ENCODE assay signal across 7 mouse cellular contexts in the genomic region with DNA sequence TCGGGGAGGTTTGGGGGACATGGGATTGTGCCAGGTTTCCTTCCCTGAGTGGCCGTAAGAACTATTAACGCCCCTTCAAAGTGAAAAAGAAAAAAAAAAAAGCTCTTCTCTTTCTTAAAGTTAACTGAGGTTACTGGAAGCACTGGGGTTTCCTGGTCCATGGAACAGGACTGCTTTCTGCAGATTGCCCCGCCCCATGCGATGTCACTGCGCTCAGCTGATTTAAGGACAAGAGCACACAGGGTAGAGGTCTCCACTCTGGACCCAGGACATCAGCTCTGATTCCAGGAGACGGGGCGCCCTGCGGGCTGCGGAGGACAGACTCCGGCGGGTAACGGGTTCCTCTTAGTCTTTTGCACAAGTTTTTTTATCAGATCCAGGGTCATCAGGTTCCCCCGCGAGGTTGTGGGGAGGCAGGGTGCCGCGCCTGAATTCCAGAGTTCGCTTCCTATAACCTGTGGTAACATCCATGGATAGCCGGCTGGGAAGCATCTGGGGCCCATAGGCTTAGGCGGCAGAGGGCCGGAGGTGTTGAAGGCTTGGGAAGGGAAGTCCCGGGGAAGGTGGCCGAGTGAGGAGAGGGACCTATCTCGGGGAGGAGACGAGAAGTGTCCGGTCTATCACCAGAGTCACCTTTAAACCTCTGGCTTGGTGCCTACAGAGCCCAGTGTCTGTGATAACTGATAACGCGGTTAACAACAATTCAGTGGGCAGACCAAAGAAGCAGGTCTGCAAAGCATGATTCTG. TPM values are rescaled to one million over a fixed set of nuclear protein-coding genes. Genes with fewer than 3 reads are reported as not detected.
DNase-seq lines count a peak whose midpoint lies in the region; ATAC-seq lines count a peak whose summit lies in the region.

No protein-coding gene starts in this region.

- no peak overlapping the region for H3K9ac ChIP-seq in embryonic facial prominence, embryonic 13.5 days

- intact Hi-C loops in heart, postnatal 14 days (cut with DNase I): no loop called here

- peak overlapping the region; percentile 27 for H3K4me2 ChIP-seq in embryonic facial prominence, embryonic 13.5 days

- H3K27ac ChIP-seq in embryonic facial prominence, embryonic 13.5 days: no peak overlapping the region

- peak overlapping the region; percentile 12; the same call in 1 of the 2 replicates for H3K4me3 ChIP-seq in embryonic facial prominence, embryonic 13.5 days

- H3K36me3 ChIP-seq in embryonic facial prominence, embryonic 13.5 days: no peaks in the 10 kb centered on the region

- peak; percentile 54 for DNase-seq in ZHBTc4 (ENCODE audit: low read depth, low spot score)
- peak; percentile 77 to 82 for DNase-seq in heart, postnatal 14 days
- peak; percentile 76 to 84 for DNase-seq in kidney, postnatal 4 days
- DNase-seq in thymus, postnatal 14 days: peak; percentile 67
- no peak for DNase-seq in layer of hippocampus, postnatal 25 days (ENCODE audit: extremely low spot score in 1 of 2, low spot score in 1 of 2)

- H3K9me3 ChIP-seq in embryonic facial prominence, embryonic 13.5 days: no peaks in the 10 kb centered on the region

- WGBS in embryonic facial prominence, embryonic 13.5 days: 8% methylated on average over 28 of the region's 28 CpGs

- H3K27me3 ChIP-seq in embryonic facial prominence, embryonic 13.5 days: peaks cover 67% of the 10 kb centered on the region

- ATAC-seq in embryonic facial prominence, embryonic 13.5 days (ENCODE audit: insufficient number of reproducible peaks, insufficient read depth, low FRiP score, low TSS enrichment, low read depth): no peak
- peak; percentile 64 for ATAC-seq in megakaryocyte-erythroid progenitor cell, adult 5-6 weeks (replicated peaks; ENCODE audit: low FRiP score, low TSS enrichment, poor library complexity, severe bottlenecking)

- H3K4me1 ChIP-seq in embryonic facial prominence, embryonic 13.5 days: peaks cover 10% of the 10 kb centered on the region

RNA-seq across cellular contexts. Expression of a gene that starts 0.9 kb away (rescaled TPM):
- 0.94 and 1.8 TPM in 2 replicates for polyA plus RNA-seq in embryonic facial prominence, embryonic 13.5 days (2015; fragmentation: Nextera tagmentation; extraction: Ambion mirVana)
- 10 to 100 TPM; 78.3 to 87.2 TPM for total RNA-seq in heart, postnatal 14 days (2021)
- total RNA-seq in megakaryocyte-erythroid progenitor cell, adult 5-6 weeks (2014; fragmentation: Nextera tagmentation): 1.1 and 2.5 TPM in 2 replicates
- 2.8 and 5.5 TPM in 2 replicates for total RNA-seq in megakaryocyte-erythroid progenitor cell, adult 5-6 weeks (2017)
- 1 to 10 TPM; 3.0 to 3.4 TPM for total RNA-seq in layer of hippocampus, postnatal 25 days (2021)

RNA-seq across cellular contexts. Expression of a gene that starts 39.6 kb away (rescaled TPM):
- 17.4 TPM in 2 replicates for polyA plus RNA-seq in embryonic facial prominence, embryonic 13.5 days (2015; fragmentation: Nextera tagmentation; extraction: Ambion mirVana)
- 1 to 10 TPM; 1.2 to 2.3 TPM for total RNA-seq in heart, postnatal 14 days (2021)
- total RNA-seq in megakaryocyte-erythroid progenitor cell, adult 5-6 weeks (2014; fragmentation: Nextera tagmentation): 3.2 and 4.1 TPM in 2 replicates
- 6.1 and 11.7 TPM in 2 replicates for total RNA-seq in megakaryocyte-erythroid progenitor cell, adult 5-6 weeks (2017)
- under 1 TPM; 0.35 to 0.39 TPM for total RNA-seq in layer of hippocampus, postnatal 25 days (2021)

RNA-seq across cellular contexts. Expression of a gene that starts 41.7 kb away (rescaled TPM):
- polyA plus RNA-seq in embryonic facial prominence, embryonic 13.5 days (2015; fragmentation: Nextera tagmentation; extraction: Ambion mirVana): 5.7 and 8.6 TPM in 2 replicates
- total RNA-seq in heart, postnatal 14 days (2021): 100 to 1,000 TPM; 162 to 164 TPM
- total RNA-seq in megakaryocyte-erythroid progenitor cell, adult 5-6 weeks (2014; fragmentation: Nextera tagmentation): not detected in 2 replicates
- not detected in 2 replicates for total RNA-seq in megakaryocyte-erythroid progenitor cell, adult 5-6 weeks (2017)
- total RNA-seq in layer of hippocampus, postnatal 25 days (2021): 1 to 10 TPM; 1.1 to 2.4 TPM

RNA-seq across cellular contexts. Expression of a gene that starts 43.8 kb away (rescaled TPM):
- 33.6 and 36.1 TPM in 2 replicates for polyA plus RNA-seq in embryonic facial prominence, embryonic 13.5 days (2015; fragmentation: Nextera tagmentation; extraction: Ambion mirVana)
- 10 to 100 TPM; 12.6 to 12.7 TPM for total RNA-seq in heart, postnatal 14 days (2021)
- total RNA-seq in megakaryocyte-erythroid progenitor cell, adult 5-6 weeks (2014; fragmentation: Nextera tagmentation): 103 and 130 TPM in 2 replicates
- total RNA-seq in megakaryocyte-erythroid progenitor cell, adult 5-6 weeks (2017): 18.6 and 45.0 TPM in 2 replicates
- total RNA-seq in layer of hippocampus, postnatal 25 days (2021): 10 to 100 TPM; 30.9 to 43.0 TPM

Comparison
In these comparisons a context has a peak if more than half of its experiments do, and no peak if none do; other contexts are left out.
1. DNase-seq: peak in ZHBTc4 (single experiment), heart, postnatal 14 days (2 of 2), kidney, postnatal 4 days (2 of 2) and thymus, postnatal 14 days (single experiment); none in layer of hippocampus, postnatal 25 days (0 of 2).
2. RNA of a gene that starts 0.9 kb away (total RNA-seq): 78.3 to 87.2 TPM in heart, postnatal 14 days; 3.0 to 3.4 TPM in layer of hippocampus, postnatal 25 days and 1.1 to 5.5 TPM in megakaryocyte-erythroid progenitor cell, adult 5-6 weeks; every median in the first group is over 10 times any median in the second.
3. RNA of a gene that starts 41.7 kb away (total RNA-seq): 162 to 164 TPM in heart, postnatal 14 days; 1.1 to 2.4 TPM in layer of hippocampus, postnatal 25 days and not detected in megakaryocyte-erythroid progenitor cell, adult 5-6 weeks; every median in the first group is over 10 times any median in the second.